Mouse (Mus musculus) kidney, adult 11 months (tissue): Measurements from ENCODE around the gene Pde4d.

Experiments used
- DNase-seq: peaks from one replicate; pipeline ENCODE4 v3.0.0; 2022

Pde4d gene

DNA sequence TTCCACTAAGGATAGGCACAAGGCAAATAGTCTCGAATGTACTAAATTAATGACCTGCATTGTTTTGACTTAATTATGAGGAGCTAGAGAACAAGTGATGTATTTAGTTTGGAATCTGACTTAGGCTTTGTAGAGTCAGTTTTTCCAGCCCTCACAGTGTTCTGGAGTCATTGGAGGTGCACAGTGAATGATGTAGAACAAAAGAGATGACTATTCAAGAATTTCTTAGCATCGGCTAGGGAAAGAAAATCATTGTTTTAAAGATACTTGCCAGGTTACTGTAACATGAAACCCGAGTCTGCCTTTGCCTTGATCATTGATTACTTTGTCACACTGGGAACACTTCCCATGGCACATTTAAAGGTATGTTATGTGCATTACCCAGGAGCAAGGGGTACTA, 1089.6 kb downstream of the Pde4d start:
- no peak for DNase-seq

DNA sequence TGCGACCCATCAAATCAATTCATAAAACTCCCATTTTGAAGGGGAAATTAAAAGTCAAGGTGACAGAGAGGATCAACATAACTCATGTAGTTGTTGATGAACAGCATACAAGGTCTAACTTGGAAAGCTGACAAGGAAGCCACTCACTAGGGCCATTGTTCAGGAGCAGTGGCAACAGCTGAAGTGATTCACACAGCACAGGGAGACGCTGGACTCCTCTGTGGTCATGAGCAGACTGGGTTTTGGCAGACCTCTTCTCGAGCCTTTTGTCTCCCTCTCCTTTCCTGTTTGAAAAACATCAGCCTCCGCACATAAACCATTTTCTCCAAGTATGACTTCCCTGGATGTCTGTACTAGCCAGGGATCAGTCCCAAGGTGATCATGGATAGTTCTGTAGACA, 1094.9 kb downstream of the Pde4d start:
- no peak for DNase-seq

DNA sequence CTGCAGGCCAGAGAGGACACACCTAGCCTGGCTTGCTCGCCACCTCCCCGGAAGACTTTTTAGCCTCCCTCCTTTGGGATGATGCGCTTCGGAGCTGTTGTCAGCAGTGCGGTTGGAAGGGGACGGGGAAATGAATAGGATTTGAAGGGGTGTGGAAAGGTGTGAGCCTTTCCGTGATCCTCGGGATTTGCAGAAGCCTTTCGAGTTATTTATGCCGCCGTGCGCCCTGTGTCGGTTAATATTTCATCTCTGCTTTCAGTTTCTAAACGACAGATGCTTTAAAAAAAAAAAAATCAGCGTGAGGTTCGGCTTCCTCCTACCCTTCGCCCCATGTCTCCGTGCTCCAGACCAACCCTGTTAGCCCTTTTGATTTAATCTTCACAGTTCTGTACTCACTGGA, 1096.6 kb downstream of the Pde4d start:
- DNase-seq: no peak

DNA sequence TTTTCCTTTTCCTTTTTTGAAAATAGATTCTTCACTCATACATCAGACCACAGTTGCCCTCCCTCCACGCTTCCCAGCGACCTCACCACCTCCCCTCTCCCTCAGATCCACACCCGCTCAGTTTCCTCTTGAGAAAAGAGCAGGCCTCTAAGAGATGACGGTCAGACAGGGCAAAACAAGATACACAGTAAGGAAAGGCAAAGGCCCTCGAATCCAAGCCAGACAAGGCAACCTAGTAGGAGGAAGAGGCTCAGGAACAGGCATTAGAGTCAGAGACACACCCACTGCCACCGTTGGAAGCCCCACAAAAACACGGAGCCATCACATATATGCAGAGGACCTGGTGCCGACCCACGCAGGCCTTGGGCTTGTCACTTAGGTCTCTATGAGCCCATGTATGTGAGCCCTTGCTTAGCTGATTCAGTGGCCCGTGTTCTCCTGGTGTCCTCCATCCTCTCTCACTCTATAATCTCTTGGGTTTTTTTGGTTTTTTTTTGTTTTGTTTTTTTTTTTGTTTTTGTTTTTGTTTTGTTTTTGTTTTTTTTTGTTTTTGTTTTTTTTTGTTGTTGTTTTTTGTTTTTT, 1097.3 kb downstream of the Pde4d start:
- DNase-seq: no peak

GRCm38 (mm10) chr13:109547700-109548099, 1098.0 kb downstream of the Pde4d start:
- DNase-seq: peak; percentile 61

- no peak for DNase-seq
Measured at GRCm38 (mm10) chr13:109548263-109548662, 1098.5 kb downstream of the Pde4d start.

GRCm38 (mm10) chr13:109548771-109549555, 1099.2 kb downstream of the Pde4d start:
- no peak for DNase-seq

GRCm38 (mm10) chr13:109551836-109552235, 1102.1 kb downstream of the Pde4d start:
- DNase-seq: peak; percentile 89

GRCm38 (mm10) chr13:109555513-109555912, 1105.8 kb downstream of the Pde4d start:
- peak; percentile 86 for DNase-seq

DNA sequence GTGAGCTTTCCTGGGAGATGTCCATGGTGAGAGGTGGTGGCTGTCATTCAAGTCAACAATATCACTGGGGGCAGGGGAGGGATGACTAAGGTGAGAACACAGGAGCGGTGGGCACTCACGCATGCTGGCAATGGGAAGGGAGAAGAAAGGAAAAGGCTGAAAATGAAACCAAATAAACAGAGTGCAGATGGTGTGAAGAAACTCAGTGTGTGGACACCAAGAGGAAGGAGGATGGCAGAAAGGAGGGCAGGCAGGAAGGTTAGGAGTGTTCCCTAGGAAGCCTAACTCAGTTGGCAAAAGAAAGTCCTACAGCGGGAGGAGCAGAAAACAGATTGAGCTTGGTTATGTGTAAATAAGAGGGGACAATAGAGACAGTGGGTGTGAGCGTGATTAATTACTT, 1107.1 kb downstream of the Pde4d start:
- DNase-seq: no peak

- no peak for DNase-seq
Measured at GRCm38 (mm10) chr13:109558341-109559257, 1108.9 kb downstream of the Pde4d start.

- no peak for DNase-seq
Measured at GRCm38 (mm10) chr13:109560261-109560660, 1110.5 kb downstream of the Pde4d start.

DNA sequence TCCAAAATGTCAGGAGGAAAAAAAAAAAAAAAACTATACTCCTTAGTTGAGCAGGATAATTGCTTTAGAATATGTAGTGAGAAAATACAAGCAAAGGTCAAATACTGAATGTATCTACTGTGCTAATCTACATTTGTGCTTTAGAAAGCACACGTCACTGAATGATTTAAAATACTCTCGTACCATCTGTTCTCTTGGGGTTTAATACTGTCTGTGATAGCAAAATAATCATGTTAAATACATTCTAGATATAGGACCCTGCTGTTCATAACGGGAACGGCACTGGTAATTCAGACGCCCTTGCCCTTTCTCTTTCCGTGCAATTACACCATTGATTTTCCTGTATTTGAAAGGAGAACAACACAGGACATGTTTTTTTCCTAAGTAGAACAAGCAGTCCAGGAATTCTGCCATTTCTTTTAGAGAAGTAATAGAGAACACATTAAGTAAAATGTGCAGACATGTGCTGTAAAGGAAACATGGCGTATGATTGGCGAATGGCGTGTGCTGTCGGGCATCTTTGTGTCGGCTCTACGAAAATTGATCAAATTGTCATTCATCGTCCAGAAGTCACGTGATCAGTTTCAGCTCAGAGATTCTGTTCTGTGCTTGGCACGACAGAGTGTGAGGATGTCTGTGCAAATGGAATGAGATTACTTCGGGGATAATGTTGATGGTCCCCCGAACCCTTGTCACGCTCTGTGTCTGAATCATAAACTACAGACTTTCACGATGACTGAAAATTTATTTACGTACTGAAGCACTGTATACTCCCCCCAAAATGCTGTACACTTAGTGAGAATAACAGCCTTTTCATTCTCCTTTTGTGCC, 1119.1 kb downstream of the Pde4d start:
- DNase-seq: no peak

DNA sequence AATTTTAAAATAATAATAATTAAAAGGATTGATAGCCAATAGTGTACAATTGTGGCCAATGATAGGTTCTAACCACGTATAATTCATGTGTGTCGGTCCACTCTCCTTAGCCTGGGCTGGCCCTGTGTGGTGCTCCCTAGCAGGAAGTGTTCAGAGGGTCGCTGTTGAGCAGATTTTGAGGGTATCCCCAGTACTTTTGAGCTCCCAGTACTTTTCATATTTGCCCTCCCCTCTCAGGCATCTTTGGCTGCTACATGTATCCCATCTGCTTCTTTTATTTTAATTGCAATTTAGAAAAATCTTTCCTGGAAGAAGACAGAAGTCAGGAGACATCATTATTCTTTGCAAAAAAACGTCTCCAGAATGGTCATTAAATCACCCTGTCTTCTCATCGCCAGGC, 1119.7 kb downstream of the Pde4d start:
- no peak for DNase-seq

GRCm38 (mm10) chr13:109576725-109577124, 1127.0 kb downstream of the Pde4d start:
- no peak for DNase-seq

DNA sequence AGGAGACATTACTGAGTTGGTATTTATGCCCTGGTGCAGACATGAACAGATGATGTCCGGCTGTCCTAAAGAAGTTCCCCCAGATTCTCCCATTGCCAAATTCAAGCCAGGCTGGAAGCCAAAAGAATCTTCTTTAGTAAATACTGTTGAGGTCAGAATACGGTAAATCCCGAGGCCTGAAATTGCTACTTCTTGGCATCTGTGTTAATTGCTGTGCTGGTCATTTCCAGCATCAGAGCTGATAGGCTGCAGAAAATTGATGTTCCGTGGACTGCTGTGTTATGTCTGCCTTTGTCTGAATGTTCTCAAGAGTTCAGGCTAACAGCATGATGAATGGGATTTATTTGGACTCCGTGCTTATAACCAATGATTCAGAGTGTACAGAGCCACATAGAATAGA, 1127.7 kb downstream of the Pde4d start:
- no peak for DNase-seq

DNA sequence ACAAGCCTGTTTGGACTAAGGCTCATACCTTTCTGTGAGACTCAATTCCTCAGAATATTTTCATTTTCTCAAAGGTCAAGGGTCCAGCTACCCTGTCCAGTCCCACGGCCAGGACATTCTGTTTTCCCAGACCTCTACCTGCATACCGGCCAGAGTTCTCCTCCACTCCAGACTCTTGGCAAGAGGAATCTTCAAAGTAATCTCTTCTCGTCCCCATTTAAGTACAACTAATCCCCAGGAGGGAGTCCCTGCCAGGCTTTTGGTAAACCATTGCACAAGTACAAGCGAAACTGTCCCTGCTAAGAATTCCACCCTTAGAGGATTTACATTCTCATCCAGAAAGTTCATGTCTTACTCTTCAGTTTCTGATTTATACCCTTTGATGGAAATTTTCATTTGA, 1128.2 kb downstream of the Pde4d start:
- peak; percentile 80 for DNase-seq

DNA sequence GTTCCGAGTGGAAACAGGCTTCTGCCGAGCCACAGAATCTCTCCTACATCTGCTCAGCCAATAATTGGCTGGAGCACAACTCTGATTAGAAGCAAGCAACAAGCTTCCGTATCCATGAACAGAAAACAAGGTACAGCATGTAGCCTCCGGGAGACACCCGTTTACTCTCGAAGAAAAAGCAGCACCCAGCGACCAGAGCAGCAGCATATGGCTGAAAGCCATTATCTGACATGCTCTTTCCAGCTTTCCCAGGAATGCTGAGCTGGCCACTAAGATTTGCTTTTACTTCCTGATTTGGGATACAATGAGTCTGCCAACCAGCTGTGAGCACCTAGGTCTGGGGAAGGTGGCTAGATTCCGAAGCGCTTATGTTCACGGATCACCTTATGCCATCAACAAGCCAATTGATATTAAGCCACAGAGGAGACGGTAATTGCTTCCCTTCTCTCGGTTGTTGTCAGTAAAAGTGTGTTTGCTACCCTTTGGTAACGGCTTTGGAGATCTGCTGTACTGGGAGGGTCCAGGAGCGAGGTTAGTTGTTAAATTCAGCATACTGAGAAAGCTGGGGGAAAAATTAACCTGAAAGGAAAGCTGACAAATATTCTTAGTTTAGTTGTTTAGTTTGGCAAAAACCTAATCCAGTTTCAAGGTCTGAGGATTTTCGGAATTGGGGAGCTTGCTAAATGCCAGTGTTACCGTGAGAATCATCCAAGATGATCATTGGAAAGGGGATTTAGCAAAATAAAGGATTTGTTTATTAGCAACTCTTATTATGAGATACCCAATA, 1131.7 kb downstream of the Pde4d start:
- DNase-seq: peak; percentile 28

DNA sequence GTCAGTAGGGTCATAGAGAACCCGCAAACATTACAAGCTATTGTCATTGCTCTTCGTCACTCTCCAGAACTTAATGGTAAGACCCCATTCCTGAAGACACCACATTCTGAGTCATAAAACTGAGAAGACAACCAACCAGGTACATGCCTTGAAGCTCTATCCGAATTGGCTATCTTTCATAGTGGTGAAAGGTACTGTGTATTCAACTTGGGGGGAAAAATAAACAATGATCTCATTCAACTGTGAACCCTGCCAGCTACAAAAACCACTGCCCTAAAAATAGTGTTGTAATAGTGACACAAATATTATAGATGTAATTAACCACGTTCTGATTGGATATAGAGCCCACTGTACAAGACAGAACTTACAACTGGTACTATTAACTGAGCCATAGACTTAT, 1140.3 kb downstream of the Pde4d start:
- no peak for DNase-seq

- no peak for DNase-seq
Measured at GRCm38 (mm10) chr13:109592192-109592797, 1142.5 kb downstream of the Pde4d start.

- DNase-seq: peak; percentile 50
Measured at GRCm38 (mm10) chr13:109599711-109600110, 1150.0 kb downstream of the Pde4d start.
